Mouse (Mus musculus) stomach, embryonic 14.5 days (tissue): ENCODE data around the gene Ddi2. TPM values are rescaled to one million over a fixed set of nuclear protein-coding genes. Genes with fewer than 3 reads are reported as not detected.

Experiments
- ATAC-seq: fragments of 200-750 bp; cut with Nextera tagmentation; 2 replicates; pipeline ENCODE4 v1.8.0; 2017; ENCODE audit warnings: low read depth, moderate TSS enrichment; ENCODE audit not compliant: insufficient number of reproducible peaks, insufficient read depth, low FRiP score
- H3K27ac ChIP-seq: fragments of 300-500 bp; sonication (generic); 2 replicates; pipeline ENCODE4 v1.5.1; 2014; ENCODE audit warnings: mild to moderate bottlenecking, low read length, moderate library complexity, mixed read lengths
- H3K27me3 ChIP-seq: fragments of 300-500 bp; sonication (generic); 2 replicates; pipeline ENCODE4 v1.6.1; 2014; ENCODE audit warnings: low read length, control low read depth, mixed read lengths; ENCODE audit not compliant: control insufficient read depth, insufficient read depth
- H3K36me3 ChIP-seq: fragments of 300-500 bp; sonication (generic); 2 replicates; pipeline ENCODE4 v1.6.1; 2014; ENCODE audit warnings: mild to moderate bottlenecking, control low read depth, low read length, moderate library complexity, mixed read lengths; ENCODE audit not compliant: control insufficient read depth, insufficient read depth
- H3K4me1 ChIP-seq: fragments of 300-500 bp; sonication (generic); 2 replicates; pipeline ENCODE4 v1.6.1; 2014; ENCODE audit warnings: low read length, control low read depth, mixed read lengths; ENCODE audit not compliant: control insufficient read depth, insufficient read depth
- H3K4me2 ChIP-seq: fragments of 300-500 bp; sonication (generic); replicated peaks from 2 replicates; pipeline ENCODE4 v1.6.1; 2014; ENCODE audit warnings: low read depth, low read length, control low read depth
- H3K4me3 ChIP-seq: fragments of 300-500 bp; sonication (generic); 2 replicates; pipeline ENCODE4 v1.5.1; 2014; ENCODE audit warnings: low read depth, low read length, control low read depth
- H3K9ac ChIP-seq: fragments of 300-500 bp; sonication (generic); replicated peaks from 2 replicates; pipeline ENCODE4 v1.6.1; 2014; ENCODE audit warnings: low read depth, mild to moderate bottlenecking, control low read depth, low read length, moderate library complexity, mixed read lengths
- H3K9me3 ChIP-seq: fragments of 300-500 bp; sonication (generic); 2 replicates; pipeline ENCODE4 v1.6.1; 2016; ENCODE audit warnings: low read depth, low read length, control low read depth; ENCODE audit not compliant: control insufficient read depth
- WGBS: fragments of 180-500 bp; shearing (Covaris S2); extraction: QIAGEN DNeasy Blood & Tissue Kit; methylation state at CpG from one replicate; pipeline ENCODE4 v1.1.7; 2014; 5-methylcytosine and 5-hydroxymethylcytosine counted together
- polyA plus RNA-seq: library from polyadenylated mRNA; unstranded; fragments of >200 nt; fragmentation: Nextera tagmentation; extraction: Ambion mirVana; gene quantifications from 2 replicates; pipeline ENCODE4 v1.2.1, GENCODE M21; 2014

The Ddi2 gene
- polyA plus RNA-seq, 1 experiment from 2014 or later = 19.6 TPM

GRCm38 (mm10) chr4:141643118-141643855 is 79.9 kb downstream of the Ddi2 start:
- Histone ChIP-seq H3K27me3 (no peaks in the 10 kb centered on the region), H3K4me2 (no peak overlapping the region), H3K27ac (peak overlapping the region; percentile 69; the same call in 1 of the 2 replicates), H3K9ac (no peak overlapping the region), H3K4me3 (no peak overlapping the region), H3K9me3 (no peaks in the 10 kb centered on the region), H3K4me1 (peaks cover 12% of the 10 kb centered on the region; the same call in 1 of the 2 replicates), H3K36me3 (peaks cover 24% of the 10 kb centered on the region)
- ATAC-seq = peak; percentile 16; the same call in 1 of the 2 replicates
- WGBS = 61% methylated on average over 7 of the region's 7 CpGs

GRCm38 (mm10) chr4:141641961-141642811 is 81.0 kb downstream of the Ddi2 start:
- peaks cover 12% of the 10 kb centered on the region; the same call in 1 of the 2 replicates for H3K4me1 ChIP-seq
- H3K4me2 ChIP-seq = no peak overlapping the region
- no peak overlapping the region for H3K27ac ChIP-seq
- H3K4me3 ChIP-seq = no peak overlapping the region
- no peak for ATAC-seq
- WGBS = 88% methylated on average over 25 of the region's 25 CpGs
- peaks cover 31% of the 10 kb centered on the region for H3K36me3 ChIP-seq
- no peak overlapping the region for H3K9ac ChIP-seq
- H3K27me3 ChIP-seq = no peaks in the 10 kb centered on the region
- no peaks in the 10 kb centered on the region for H3K9me3 ChIP-seq

- no peaks in the 10 kb centered on the region for H3K27me3 ChIP-seq
- H3K4me3 ChIP-seq = no peak overlapping the region
- no peak for ATAC-seq
- WGBS = 87% methylated on average over 7 of the region's 7 CpGs
- H3K9me3 ChIP-seq = no peaks in the 10 kb centered on the region
- no peak overlapping the region for H3K4me2 ChIP-seq
- no peak overlapping the region for H3K9ac ChIP-seq
- H3K27ac ChIP-seq = no peak overlapping the region
- peaks cover 12% of the 10 kb centered on the region; the same call in 1 of the 2 replicates for H3K4me1 ChIP-seq
- H3K36me3 ChIP-seq = peaks cover 39% of the 10 kb centered on the region
Measured at GRCm38 (mm10) chr4:141641353-141641771, 81.9 kb downstream of the Ddi2 start.

GRCm38 (mm10) chr4:141639474-141639873 is 83.7 kb downstream of the Ddi2 start:
- H3K9ac ChIP-seq = no peak overlapping the region
- peaks cover 44% of the 10 kb centered on the region for H3K36me3 ChIP-seq
- no peak overlapping the region for H3K27ac ChIP-seq
- no peaks in the 10 kb centered on the region for H3K9me3 ChIP-seq
- H3K4me3 ChIP-seq = no peak overlapping the region
- ATAC-seq = no peak
- H3K4me1 ChIP-seq = peaks cover 12% of the 10 kb centered on the region; the same call in 1 of the 2 replicates
- H3K27me3 ChIP-seq = no peaks in the 10 kb centered on the region
- 80% methylated on average over 11 of the region's 11 CpGs for WGBS
- H3K4me2 ChIP-seq = no peak overlapping the region

GRCm38 (mm10) chr4:141636693-141637092 is 86.5 kb downstream of the Ddi2 start:
- H3K27ac ChIP-seq = no peak overlapping the region
- WGBS = 96% methylated on average over 5 of the region's 5 CpGs
- H3K9ac ChIP-seq = no peak overlapping the region
- no peaks in the 10 kb centered on the region for H3K4me1 ChIP-seq
- H3K4me2 ChIP-seq = no peak overlapping the region
- no peaks in the 10 kb centered on the region for H3K27me3 ChIP-seq
- H3K9me3 ChIP-seq = no peaks in the 10 kb centered on the region
- no peak for ATAC-seq
- peaks cover 55% of the 10 kb centered on the region for H3K36me3 ChIP-seq
- H3K4me3 ChIP-seq = no peak overlapping the region

- Histone ChIP-seq H3K27me3 (no peaks in the 10 kb centered on the region), H3K4me3 (no peak overlapping the region), H3K4me1 (no peaks in the 10 kb centered on the region), H3K4me2 (no peak overlapping the region), H3K9ac (no peak overlapping the region), H3K27ac (no peak overlapping the region), H3K36me3 (peaks cover 55% of the 10 kb centered on the region; the same call in 1 of the 2 replicates), H3K9me3 (no peaks in the 10 kb centered on the region)
- ATAC-seq = no peak
- WGBS = 82% methylated on average over 9 of the region's 9 CpGs
Measured at GRCm38 (mm10) chr4:141635991-141636390, 87.2 kb downstream of the Ddi2 start.

- no peaks in the 10 kb centered on the region for H3K9me3 ChIP-seq
- no peaks in the 10 kb centered on the region for H3K4me1 ChIP-seq
- H3K27ac ChIP-seq = no peak overlapping the region
- no peak overlapping the region for H3K9ac ChIP-seq
- no peak overlapping the region for H3K4me3 ChIP-seq
- no peaks in the 10 kb centered on the region for H3K27me3 ChIP-seq
- ATAC-seq = no peak
- WGBS = 89% methylated on average over 21 of the region's 21 CpGs
- peaks cover 76% of the 10 kb centered on the region for H3K36me3 ChIP-seq
- no peak overlapping the region for H3K4me2 ChIP-seq
Measured at GRCm38 (mm10) chr4:141632111-141632873, 90.9 kb downstream of the Ddi2 start.

- peaks cover 71% of the 10 kb centered on the region for H3K36me3 ChIP-seq
- no peak; the same call in 1 of the 2 replicates for ATAC-seq
- no peak overlapping the region for H3K4me3 ChIP-seq
- H3K4me2 ChIP-seq = no peak overlapping the region
- no peaks in the 10 kb centered on the region for H3K4me1 ChIP-seq
- H3K9me3 ChIP-seq = no peaks in the 10 kb centered on the region
- H3K27ac ChIP-seq = no peak overlapping the region
- WGBS = 92% methylated on average over 20 of the region's 20 CpGs
- no peaks in the 10 kb centered on the region for H3K27me3 ChIP-seq
- no peak overlapping the region for H3K9ac ChIP-seq
Measured at GRCm38 (mm10) chr4:141631250-141631649, 92.0 kb downstream of the Ddi2 start.
